Mouse (Mus musculus) liver, embryonic 16.5 days (tissue): ENCODE data around the gene Nub1. TPM values are rescaled to one million over a fixed set of nuclear protein-coding genes. Genes with fewer than 3 reads are reported as not detected.

Source experiments
- ATAC-seq: fragments of 200-750 bp; cut with Nextera tagmentation; 2 replicates; pipeline ENCODE4 v1.8.0; 2017; ENCODE audit warnings: low read depth, mild to moderate bottlenecking, moderate number of reproducible peaks, moderate library complexity
- H3K27ac ChIP-seq: fragments of 300-500 bp; sonication (generic); 2 replicates; pipeline ENCODE4 v1.5.1; 2014; ENCODE audit warnings: mild to moderate bottlenecking, low read length
- H3K27me3 ChIP-seq: fragments of 300-500 bp; sonication (generic); 2 replicates; pipeline ENCODE4 v1.6.1; 2014; ENCODE audit warnings: low read depth, low read length, mixed read lengths; ENCODE audit not compliant: control insufficient read depth, insufficient read depth
- H3K36me3 ChIP-seq: fragments of 300-500 bp; sonication (generic); 2 replicates; pipeline ENCODE4 v1.6.1; 2014; ENCODE audit warnings: mild to moderate bottlenecking; ENCODE audit not compliant: control insufficient read depth, insufficient read depth
- H3K4me1 ChIP-seq: fragments of 300-500 bp; sonication (generic); 2 replicates; pipeline ENCODE4 v1.6.1; 2014; ENCODE audit warnings: low read depth, low read length, mixed read lengths; ENCODE audit not compliant: control insufficient read depth
- H3K4me2 ChIP-seq: fragments of 300-500 bp; sonication (generic); 2 replicates; pipeline ENCODE4 v1.6.1; 2014; ENCODE audit warnings: low read depth, low read length, mixed read lengths
- H3K4me3 ChIP-seq: fragments of 300-500 bp; sonication (generic); 2 replicates; pipeline ENCODE4 v1.5.1; 2014; ENCODE audit warnings: low read depth, mild to moderate bottlenecking, low read length
- H3K9ac ChIP-seq: fragments of 300-500 bp; sonication (generic); 2 replicates; pipeline ENCODE4 v1.6.1; 2014; ENCODE audit warnings: low read depth, low read length
- H3K9me3 ChIP-seq: fragments of 300-500 bp; sonication (generic); replicated peaks from 2 replicates; pipeline ENCODE4 v1.6.1; 2016; ENCODE audit warnings: low read length; ENCODE audit not compliant: control insufficient read depth
- WGBS: fragments of 180-500 bp; shearing (Covaris S2); extraction: QIAGEN DNeasy Blood & Tissue Kit; methylation state at CpG from one replicate; pipeline ENCODE4 v1.1.7; 2014; ENCODE audit not compliant: insufficient replicate concordance; 5-methylcytosine and 5-hydroxymethylcytosine counted together
- polyA plus RNA-seq: library from polyadenylated mRNA; unstranded; fragments of >200 nt; fragmentation: Nextera tagmentation; extraction: Ambion mirVana; gene quantifications from 2 replicates; pipeline ENCODE4 v1.2.1, GENCODE M21; 2015

The Nub1 gene
- polyA plus RNA-seq, 1 experiment from 2014 or later = 13.6 TPM

DNA sequence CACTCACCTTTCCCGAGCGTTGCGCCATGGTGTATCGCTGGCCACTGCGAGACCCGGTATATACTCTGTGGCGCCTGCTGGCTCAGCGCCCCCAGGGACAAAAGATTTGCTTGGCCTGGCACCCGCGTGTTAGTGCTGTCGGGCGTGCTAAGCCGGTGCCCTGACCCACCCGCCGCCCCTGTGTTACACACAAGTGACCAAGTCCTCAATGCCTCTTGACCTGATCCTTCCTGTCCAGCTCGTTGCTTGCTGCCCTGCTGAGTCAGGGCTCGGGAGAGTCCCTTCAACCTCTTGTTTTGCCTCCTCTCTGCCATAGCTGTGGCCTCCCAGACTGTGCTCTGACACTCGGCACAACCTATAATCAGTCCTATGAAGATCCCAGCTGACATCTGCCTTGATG lies 72.5 kb downstream of the Nub1 start, which contains the start of gene Crygn:
Gene Crygn, minus strand, starts transcription at position 193 of the 400 bp plus-strand sequence.
- Histone ChIP-seq H3K27ac (no peak within 1 kb of the TSS), H3K27me3 (no peaks in the 10 kb centered on the region; the same call in 1 of the 2 replicates), H3K4me1 (no peaks in the 10 kb centered on the region), H3K36me3 (no peaks in the 10 kb centered on the region), H3K9ac (no peak within 1 kb of the TSS), H3K4me3 (no peak within 1 kb of the TSS), H3K9me3 (no peaks in the 10 kb centered on the region), H3K4me2 (no peak within 1 kb of the TSS)
- ATAC-seq = no peak
- WGBS = 54% methylated on average over 18 of the region's 18 CpGs

Other genes starting within 250 kb of the Nub1 start
- 44.9 and 53.4 TPM in 2 replicates for gene Fastk, start 240.2 kb upstream of the Nub1 start, polyA plus RNA-seq
- 5.5 and 6.1 TPM in 2 replicates for gene Tmub1, start 237.7 kb upstream of the Nub1 start, polyA plus RNA-seq
- gene Agap3, start 233.4 kb upstream of the Nub1 start, polyA plus RNA-seq = 4.4 and 5.0 TPM in 2 replicates
- not detected in 2 replicates for gene Gbx1, start 158.3 kb upstream of the Nub1 start, polyA plus RNA-seq
- gene Asb10, start 144.6 kb upstream of the Nub1 start, polyA plus RNA-seq = 0.07 TPM in 1 of 2 replicates, not detected in the other
- not detected in 2 replicates for gene 4931409K22Rik, start 128.7 kb upstream of the Nub1 start, polyA plus RNA-seq
- 36.2 and 36.9 TPM in 2 replicates for gene Abcf2, start 108.1 kb upstream of the Nub1 start, polyA plus RNA-seq
- 10.7 and 11.3 TPM in 2 replicates for gene Chpf2, start 98.8 kb upstream of the Nub1 start, polyA plus RNA-seq
- gene Smarcd3, start 61.1 kb upstream of the Nub1 start, polyA plus RNA-seq = 0.55 and 1.3 TPM in 2 replicates
- gene Wdr86, start 45.2 kb downstream of the Nub1 start, polyA plus RNA-seq = 0.99 and 1.0 TPM in 2 replicates
- gene Crygn, start 72.5 kb downstream of the Nub1 start, polyA plus RNA-seq = 0.47 and 0.50 TPM in 2 replicates
- 70.0 and 70.1 TPM in 2 replicates for gene Rheb, start 157.1 kb downstream of the Nub1 start, polyA plus RNA-seq